Mouse (Mus musculus): ENCODE data around the gene Arf1.
A peak's percentile ranks its signal among the peaks of the same experiment; 100 is the strongest.

Arf1 gene

DNA sequence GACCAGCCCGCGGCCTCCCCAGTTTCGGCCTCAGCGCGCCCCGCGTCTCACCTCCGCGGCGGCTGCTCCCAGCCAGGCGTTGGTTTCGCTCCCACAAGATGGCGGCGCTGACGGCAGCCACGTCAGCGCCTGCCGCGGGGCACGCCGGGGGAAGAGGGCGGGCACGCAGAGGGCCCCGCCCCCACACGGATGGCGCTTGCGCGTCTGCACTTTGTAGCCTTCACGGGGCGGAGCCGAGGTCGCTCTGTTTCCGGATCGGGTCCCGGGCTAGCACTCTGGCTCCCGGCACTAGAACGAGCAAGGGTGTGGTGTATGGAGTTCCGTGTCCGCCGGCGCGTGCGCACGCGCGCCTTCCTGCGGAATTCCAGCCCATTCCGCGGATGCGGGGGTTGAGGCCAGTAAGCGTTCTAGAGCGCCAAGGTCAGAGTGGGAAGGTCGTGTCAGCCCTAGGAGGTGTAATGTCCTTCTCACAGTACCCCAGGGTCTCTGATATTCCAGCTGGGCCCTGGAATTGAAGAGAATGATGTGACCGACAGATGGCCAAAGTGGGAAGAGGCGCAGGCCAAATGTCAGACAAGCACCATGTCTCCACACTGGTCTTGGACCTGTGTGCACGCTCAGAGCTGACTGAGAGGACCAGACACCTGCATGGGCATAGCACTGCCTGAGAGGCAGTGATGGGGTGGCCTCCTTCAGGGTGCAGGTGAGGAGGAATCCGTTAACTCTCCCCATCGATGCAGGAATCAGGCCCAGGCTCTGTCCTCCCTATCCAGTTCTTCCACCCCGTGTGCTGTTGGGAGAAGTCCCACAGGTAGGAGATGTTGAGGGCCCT is at the start of gene Arf1:
Gene Arf1 (minus strand): TSS at position 149 of the 832 bp plus-strand sequence.
- DNase-seq (ENCODE audit: extremely low spot score, low read depth, low spot score) = peak; percentile 92

DNA sequence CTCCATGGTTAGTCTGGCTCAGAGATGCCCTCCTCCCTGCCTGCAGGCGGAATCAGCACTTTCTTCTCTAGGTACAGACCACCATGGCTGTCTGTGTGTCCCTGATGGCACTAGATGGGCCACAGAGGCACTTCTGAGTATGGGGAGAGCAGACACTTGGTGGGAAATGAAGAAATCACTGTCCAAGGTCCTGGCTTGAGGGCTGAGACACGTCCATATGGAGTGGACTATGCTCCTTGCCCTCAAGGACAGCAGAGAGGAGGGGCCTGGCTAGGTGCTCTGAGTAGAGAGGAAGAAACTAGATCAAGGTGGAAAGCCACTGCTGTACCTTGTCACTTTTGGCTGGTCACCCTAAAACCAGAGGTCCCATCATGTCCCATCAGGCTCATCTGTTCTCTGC is 48.8 kb upstream of the Arf1 start:
- DNase-seq (ENCODE audit: extremely low spot score, low read depth, low spot score) = no peak

DNA sequence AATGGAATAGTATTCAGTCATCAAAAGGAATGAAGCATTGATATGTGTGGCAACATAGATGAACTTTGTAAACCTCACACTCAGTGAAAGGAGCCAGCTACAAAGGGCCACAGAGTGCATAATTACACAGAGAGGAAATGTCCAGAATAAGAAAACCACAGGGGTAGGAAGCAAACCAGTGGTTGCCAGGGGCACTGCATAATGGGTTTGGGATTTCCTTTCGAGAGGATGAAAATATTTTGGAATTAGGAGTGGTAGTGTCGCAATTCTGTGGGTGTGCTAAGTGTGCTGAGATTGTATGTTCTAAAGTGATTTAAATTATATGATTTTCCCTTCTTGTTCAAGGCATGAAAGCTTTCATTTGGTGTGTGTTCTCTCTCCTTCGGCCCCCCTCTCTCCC is 46.1 kb upstream of the Arf1 start:
- no peak for DNase-seq (ENCODE audit: extremely low spot score, low read depth, low spot score)

DNA sequence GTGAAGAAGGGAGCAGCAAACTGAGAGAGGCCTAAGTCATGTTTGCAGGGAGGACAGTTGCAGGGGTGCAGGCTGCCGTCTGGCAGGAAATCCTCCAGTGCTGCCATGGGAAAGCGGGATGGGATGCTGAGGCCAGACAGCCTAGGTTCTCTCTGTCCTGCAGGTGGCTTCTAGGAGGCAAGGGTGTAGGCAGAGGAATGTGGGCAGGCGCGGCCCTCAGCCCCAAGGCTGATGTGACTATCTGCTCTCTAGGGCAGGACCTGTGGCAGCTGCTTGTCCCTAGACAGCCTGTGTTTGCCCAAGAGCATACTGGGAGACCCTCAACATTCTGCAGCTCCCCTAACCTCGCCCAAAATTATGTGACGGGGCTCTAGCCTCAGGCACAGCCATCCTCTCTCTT is 38.7 kb upstream of the Arf1 start:
- DNase-seq (ENCODE audit: extremely low spot score, low read depth, low spot score) = no peak

DNA sequence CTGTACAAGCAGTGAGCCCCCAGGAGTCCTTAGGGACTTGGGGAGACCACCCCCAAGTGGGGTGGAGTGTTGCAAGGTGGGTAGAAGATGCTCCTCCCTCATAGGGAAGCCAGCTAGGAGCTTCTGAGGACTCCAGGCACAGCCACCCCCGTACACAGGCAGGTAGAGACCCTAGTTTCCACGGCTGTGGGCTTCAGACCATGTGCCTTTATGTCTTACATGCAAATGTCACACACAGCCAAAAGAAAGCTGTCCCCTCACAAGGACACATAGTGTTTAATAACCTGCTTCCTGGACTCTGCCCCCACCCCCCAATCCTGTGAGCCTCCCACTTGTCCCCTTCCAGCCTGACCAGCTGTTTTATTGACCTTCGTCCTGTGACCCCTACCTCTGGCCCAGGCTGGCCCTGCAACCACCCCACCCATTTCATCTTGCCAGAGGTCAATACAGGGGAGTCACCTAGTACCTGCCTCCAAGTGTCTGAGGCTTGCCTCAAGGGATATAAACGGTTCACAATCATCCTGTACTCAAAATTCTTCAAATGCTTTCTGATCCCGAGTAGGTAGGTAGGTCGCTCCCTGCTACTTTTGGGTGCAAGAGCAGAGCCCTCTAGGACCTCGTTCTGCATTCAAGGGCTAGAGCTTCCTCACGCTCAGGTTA is 37.2 kb upstream of the Arf1 start:
- no peak for DNase-seq (ENCODE audit: extremely low spot score, low read depth, low spot score)

DNA sequence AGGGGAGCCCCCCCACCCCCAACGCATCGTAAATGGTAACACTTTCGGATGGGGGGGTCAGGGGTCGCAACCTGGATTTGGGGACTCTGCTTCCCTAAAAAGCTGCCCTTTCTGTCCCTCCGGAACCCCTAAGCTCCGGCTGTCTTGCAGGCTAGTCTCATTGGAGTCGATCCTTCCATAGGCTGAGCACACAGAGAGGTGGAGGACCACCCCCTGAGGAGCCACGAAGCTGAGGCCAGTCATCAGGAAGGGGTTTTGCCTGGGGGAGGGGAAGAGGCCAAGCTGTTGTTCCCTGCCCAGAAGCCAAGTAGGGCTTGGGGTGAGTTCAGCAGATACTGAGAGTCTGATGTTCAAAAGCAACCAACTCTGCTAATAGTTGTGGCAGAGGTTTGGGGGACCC is 36.5 kb upstream of the Arf1 start:
- DNase-seq (ENCODE audit: extremely low spot score, low read depth, low spot score) = no peak

DNA sequence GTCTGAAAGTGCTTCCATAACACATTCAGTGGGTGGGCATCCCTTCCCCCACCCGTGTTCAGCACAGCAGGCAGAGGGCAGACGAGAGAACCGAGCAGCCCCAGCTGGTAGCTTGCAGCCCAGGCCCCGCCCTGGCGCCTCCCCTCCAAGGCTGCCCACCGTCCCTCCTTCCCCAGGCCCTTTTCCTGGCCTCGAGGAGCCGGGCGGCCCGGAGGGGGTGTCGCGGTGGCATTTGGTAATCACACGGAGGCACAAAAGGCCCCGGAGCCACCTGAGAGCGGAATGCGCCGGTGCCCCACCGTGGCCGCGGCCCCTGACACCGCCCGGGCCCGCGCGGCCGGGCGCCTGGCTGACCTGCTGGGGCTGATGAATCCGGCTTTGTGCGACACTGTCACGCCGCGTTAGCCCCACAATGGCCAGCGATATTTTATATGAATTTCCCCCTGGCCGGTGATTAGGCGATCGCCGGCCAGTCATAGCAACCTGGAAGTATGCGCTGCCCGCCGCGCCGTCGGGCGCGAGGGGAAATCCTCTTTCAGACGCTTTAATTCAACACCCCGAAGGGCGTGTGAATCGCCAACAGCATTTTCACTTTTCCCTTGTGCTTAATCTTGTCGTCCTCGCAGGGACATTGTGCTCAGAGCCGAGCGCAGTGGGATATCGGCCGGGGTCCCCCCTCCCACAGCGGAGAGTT is 35.9 kb upstream of the Arf1 start:
- DNase-seq (ENCODE audit: extremely low spot score, low read depth, low spot score) = no peak

DNA sequence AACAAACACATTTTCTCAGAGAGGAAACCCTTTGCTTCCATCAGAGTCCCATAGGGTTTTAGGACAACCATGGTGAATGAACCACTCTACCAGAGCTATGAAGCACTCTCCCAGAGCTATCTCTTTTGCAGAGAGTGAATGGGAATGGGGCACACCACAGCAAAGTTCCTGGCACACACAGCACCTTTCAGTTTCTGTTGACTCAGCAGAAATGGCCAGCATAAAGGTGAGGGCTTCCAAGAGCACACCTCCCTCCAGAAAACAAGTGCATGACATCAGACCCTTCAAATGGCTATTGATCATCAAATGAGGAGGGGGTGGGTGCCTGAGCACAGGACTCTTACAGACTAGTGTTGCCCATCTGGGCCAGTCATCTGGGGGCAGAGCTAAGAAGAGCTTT is 34.2 kb upstream of the Arf1 start:
- no peak for DNase-seq (ENCODE audit: extremely low spot score, low read depth, low spot score)

DNA sequence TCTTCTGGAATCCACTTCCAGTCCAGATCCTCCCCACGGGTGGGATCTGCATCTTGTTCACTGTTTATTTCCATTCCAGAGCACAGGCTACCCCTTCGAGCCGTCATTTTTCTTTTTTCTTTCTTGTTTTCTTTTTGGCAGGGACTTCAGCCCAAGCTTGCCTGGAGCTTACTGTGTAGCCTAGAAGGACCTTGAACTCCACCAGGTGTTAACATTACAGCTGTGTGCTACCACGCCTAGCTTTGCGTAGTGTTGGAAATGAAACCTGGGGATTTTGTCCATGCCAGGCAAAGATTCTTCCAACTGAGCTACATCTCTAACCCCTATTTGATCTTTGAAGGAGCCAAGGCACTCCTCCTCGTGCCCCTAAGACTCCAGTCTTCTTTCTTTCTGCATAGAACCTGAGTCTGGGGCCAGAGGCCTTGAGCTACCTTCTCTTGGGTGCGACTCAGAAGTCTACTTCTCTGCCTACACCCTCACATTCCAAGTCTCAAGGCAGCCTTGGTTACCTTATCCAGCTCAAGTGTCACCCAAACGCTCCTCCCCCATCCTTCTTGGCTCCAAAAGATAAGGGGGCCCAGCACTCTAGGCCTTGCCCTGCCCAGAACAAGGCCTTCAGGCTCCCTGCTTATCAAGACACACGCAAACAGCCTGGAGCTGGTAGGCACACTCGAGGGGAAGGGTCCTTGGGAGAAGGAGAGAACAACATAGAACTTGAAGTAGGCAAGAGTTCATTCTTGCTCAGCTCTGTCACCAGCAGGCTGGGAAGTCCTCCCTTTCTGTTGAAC is 32.8 kb upstream of the Arf1 start:
- no peak for DNase-seq (ENCODE audit: extremely low spot score, low read depth, low spot score)

DNA sequence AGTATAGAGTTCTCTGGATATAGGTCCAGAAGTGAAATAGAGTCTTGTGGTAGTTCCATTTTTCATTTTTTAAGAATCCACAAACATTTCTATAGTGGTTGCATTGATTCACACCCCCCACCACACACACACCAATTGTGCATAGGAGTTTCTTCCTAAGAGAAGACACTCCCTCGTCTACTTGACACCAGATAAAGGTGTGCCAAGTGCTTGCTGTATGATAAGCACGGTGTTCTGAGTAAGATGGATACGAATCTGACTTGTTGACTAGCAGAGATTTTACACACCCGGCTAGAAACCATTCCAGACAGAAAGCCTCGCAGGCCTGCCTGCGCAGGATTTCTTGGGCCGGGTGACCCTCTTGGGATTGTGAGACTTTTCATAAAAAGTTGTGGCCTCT is 31.6 kb upstream of the Arf1 start:
- no peak for DNase-seq (ENCODE audit: extremely low spot score, low read depth, low spot score)

DNA sequence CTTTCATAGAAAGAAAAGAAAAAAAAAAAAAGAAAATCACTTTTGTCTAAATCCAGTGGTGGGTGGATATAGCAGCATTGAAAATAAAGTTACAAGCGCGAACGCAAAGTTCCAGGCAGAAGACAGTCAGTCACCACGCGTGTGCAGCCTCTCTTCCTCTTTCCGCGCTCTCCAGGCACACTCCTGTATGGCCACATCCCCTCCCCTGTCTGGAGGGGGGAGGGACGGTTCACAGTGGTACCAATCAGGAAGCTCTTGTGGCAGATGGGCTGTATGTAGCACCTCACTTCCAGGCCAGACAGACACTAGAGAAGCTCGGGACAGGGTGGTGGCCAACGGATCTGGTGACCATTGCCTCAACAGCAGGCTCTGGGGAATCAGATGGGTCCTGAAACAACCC is 20.0 kb upstream of the Arf1 start:
- DNase-seq (ENCODE audit: extremely low spot score, low read depth, low spot score) = no peak

DNA sequence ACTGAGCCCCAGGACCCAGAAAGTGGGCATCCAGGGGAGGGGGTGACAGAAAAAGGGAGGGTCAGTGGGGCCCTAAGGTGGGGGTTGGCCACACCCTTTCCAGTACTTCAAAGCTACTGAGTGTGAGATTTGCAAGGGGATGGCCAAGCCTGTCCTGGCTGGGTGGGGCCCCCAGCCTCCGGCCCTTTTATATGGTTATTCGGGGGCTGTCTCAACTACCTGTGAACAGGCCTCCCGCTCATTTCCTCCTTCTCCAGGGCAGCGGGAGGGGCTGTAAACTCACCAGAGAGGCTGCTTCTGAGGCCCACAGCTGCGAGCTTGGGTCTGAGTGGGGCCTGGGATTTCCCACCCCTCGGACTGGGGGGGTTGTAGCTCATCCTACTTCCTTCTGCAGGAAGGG is 15.8 kb upstream of the Arf1 start:
- DNase-seq (ENCODE audit: extremely low spot score, low read depth, low spot score) = no peak

DNA sequence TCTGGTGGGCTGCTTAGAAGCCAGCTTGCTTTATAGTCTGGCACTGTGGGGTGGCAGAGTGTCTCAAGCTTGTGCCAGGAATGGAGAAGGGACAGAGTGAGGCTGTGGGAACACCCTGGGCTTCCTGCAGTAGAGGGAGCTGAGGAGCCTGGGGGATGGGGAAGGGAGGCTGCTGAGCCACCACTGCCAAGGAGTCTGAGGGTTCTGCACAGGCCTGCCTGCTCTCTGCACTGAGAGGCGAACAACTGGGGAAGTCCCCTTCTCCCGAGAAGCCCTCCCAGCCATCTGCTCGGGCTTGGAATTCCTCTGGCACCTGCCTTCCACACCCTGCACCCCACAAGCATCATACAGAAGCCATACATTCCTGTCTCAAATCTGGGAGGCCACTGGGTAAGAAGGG is 13.8 kb upstream of the Arf1 start:
- DNase-seq (ENCODE audit: extremely low spot score, low read depth, low spot score) = no peak

DNA sequence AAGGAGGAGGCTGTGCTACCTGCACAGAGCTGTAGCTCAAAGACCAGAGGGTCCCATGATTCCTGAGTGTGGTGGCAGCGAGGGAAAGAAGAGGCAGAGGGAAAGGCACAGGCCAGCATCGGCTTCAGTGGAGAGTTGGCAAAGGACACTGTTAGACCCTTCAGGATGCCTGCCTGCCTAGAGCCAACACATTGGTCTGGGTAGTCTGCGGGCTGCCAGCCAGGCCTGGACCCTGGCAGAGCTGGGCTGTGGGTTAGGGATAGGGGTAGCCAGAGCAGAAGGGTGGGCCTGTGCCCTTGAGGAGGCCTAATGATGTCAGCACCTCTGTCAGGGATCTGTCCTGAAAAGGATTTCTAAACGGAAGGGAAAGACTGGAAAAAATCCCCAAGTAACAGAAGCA is 11.7 kb upstream of the Arf1 start:
- no peak for DNase-seq (ENCODE audit: extremely low spot score, low read depth, low spot score)

DNA sequence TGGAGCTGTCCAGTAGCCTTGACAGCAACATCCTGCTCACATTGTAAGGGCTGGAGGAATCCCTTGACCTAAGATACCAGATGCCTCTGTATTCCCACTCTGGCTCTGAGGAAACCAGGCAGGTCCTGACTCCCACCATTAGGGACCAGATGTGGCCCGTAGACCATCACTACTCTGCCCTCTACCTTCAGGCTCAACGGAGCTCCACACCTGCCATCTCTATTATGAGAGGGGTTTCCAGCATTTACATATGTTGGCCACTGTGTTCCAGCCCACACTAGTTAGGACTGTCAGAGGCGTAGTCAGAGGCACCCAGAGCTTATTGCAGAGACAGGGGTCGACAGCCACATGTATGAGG is 11.3 kb upstream of the Arf1 start:
- no peak for DNase-seq (ENCODE audit: extremely low spot score, low read depth, low spot score)

DNA sequence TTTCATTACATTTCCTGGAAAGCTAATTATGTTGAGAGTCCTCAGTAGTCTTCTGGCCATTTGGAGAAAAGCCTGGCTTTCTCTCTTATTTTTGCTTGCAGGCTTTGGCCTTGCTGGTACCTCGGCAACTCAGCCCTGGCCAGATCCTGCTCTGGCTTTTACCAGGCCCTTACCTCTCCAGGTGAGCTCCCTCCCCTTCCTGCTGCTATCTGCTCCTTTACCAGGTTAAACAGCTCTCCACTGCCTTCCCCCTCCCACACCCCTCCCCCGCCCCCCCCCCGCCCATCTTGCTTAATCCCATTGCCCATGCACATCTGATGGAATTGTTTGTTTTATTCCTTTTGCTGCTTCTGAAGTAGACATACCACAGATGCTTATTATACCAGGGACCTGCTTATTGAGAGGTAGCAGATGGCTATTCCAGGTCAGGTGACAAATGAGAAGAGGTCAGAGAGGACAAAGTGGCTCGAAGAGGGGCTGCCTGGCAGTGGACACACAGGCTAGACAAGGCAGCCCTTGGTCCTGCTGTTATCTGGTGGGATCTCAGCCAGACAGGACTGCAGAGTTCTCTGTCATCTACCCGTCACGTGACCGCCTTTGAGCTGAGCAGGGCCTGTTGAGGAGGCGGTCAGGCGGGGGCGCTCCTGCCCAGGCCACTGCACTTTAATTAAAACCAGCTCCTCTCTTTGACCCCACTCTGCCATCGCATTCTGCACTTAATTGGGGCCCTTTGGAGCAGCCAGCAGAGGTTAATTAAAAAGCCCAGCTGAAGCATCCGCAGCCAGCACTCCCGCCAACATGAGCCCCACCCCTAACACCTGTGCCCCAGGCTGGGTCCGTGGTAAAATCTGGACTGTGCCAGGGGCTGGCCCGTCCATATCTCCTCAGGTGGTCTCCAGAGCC is 10.7 kb upstream of the Arf1 start:
- DNase-seq (ENCODE audit: extremely low spot score, low read depth, low spot score) = peak; percentile 49

DNA sequence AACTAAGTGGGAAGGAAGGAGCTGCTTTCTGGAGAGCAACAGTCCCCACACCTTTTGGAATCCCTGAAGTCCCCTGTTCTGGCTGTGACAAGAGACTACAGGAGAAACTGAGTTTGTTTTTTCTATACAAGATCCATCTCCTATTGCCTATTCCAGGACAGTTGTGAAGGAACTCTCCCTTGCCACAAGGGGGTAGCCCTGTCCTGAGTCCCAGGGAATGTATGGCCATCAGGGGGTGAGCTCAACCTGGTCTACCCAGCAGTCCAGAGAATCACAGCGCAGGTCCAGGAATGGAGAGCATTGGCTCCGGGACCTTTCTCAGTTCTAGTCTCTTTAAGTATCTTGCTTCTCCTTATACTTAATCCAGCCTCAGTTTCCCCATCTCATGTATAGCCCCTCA is 4.7 kb upstream of the Arf1 start:
- DNase-seq (ENCODE audit: extremely low spot score, low read depth, low spot score) = no peak

DNA sequence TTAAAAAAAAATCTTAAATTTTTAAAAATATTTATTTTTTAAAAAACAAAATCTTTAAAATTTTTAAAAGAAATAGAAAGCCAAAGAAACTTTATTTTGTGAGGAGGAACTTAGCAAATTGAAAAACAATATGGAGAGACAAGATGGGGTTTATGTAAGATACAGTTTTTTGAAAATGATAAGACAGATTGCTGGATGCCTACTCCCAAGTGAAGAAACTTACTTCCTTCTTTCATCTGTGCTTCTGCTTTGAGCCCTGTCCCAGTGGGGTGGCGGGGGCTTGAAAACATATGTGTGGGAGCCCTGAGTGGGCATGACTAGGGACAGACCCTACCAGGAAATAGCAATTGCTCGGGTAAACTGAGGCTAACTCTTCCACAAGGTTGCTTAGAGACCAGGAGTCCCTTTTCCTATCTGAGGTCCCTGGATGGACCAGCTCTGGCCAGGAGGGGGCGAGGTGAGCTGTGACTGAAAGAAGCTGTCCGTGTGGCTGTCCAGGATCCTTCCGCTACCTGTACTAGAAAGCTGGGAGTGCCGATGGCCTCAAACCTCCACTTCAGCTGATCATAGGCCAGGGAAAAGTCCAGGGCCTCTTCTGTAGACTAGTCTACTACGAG is 2.2 kb upstream of the Arf1 start:
- DNase-seq (ENCODE audit: extremely low spot score, low read depth, low spot score) = no peak

DNA sequence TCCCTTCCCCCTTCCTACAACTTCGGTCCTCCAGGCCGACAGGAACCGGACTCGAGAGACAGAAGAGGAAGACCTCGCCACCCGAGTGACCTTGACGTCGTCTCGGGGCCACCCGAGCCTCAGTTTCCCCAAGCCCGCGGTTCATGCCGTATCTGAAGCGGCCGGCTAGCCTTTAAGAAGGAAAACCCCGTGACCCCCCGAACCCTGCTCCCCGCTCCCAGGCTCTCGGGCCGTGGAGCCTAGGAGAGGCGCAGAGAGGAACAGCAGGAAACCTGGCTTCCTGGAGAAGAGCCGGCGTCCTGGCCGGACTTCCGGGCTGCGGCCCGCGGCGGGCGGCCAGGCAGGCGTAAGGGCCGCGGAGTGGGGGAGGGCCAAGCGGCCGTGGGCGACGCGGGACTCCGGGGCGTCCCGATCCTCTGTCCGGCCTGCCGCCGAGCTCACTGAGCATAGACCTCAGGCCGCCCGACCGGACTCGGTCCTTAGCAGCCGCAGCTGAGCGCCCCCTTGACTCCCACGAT is 407 bp downstream of the Arf1 start:
- no peak for DNase-seq (ENCODE audit: extremely low spot score, low read depth, low spot score)

All from hindlimb bud, embryonic 11.5 days (tissue).